Mouse (Mus musculus) gastrocnemius, adult 18-20 months (tissue): ENCODE measurements around the gene Mapk8ip1. TPM values are rescaled to one million over a fixed set of nuclear protein-coding genes. Genes with fewer than 3 reads are reported as not detected.

Source experiments
- microRNA-seq: library from miRNA; unstranded; fragments of <30 nt; microRNA quantifications from one replicate; pipeline ENCODE4 v1.2.0, GENCODE M21; 2021
- total RNA-seq, 2 experiments: library from RNA; stranded (reverse); gene quantifications; 2 replicates each; pipeline ENCODE4 v1.2.3; 2021

Gene Mapk8ip1
- total RNA-seq, 2 experiments from 2014 or later, result 2.8 to 2.9 TPM

Small RNAs within 50 kb of the gene (microRNA-seq; reads per million reads assigned to microRNA genes)
- gene Mir7000, result not detected

Other genes with a start within 250 kb of the Mapk8ip1 start
- gene Pex16, start 26.6 kb downstream of the Mapk8ip1 start, total RNA-seq, result 10 to 100 TPM; 18.6 to 20.0 TPM
- gene Large2, start 26.4 kb downstream of the Mapk8ip1 start, total RNA-seq, result under 1 TPM in 1 of 2 experiments, not detected in 1; 0.57 TPM
- gene 1700029I15Rik, start 18.7 kb downstream of the Mapk8ip1 start, total RNA-seq, result under 1 TPM; 0.66 to 0.73 TPM
- 10 to 100 TPM; 18.5 to 21.2 TPM for gene Cry2, start 32.8 kb upstream of the Mapk8ip1 start, total RNA-seq
- 1 to 10 TPM; 4.3 to 6.0 TPM for gene Slc35c1, start 59.3 kb upstream of the Mapk8ip1 start, total RNA-seq
- 1 to 10 TPM in 1 of 2 experiments, under 1 TPM in 1; 0.80 to 1.9 TPM for gene Chst1, start 198.4 kb upstream of the Mapk8ip1 start, total RNA-seq